Mouse (Mus musculus) kidney, embryonic 15.5 days (tissue): Measurements from ENCODE around the gene Tmem274. TPM values are rescaled to one million over a fixed set of nuclear protein-coding genes. Genes with fewer than 3 reads are reported as not detected.
"Not testable (repeated sequence)": the region's sequence is repeated elsewhere in the genome, so short reads cannot be mapped to it uniquely, and the experiment has no call there.

Experiments used
- ATAC-seq: fragments of 200-750 bp; cut with Nextera tagmentation; replicated peaks from 2 replicates; pipeline ENCODE4 v1.8.0; 2017; ENCODE audit warnings: moderate TSS enrichment; ENCODE audit not compliant: low FRiP score
- H3K27ac ChIP-seq: fragments of 300-500 bp; sonication (generic); 2 replicates; pipeline ENCODE4 v1.5.1; 2015; ENCODE audit warnings: mild to moderate bottlenecking, inconsistent platforms
- H3K27me3 ChIP-seq: fragments of 300-500 bp; sonication (generic); 2 replicates; pipeline ENCODE4 v1.6.1; 2015; ENCODE audit warnings: inconsistent platforms
- H3K36me3 ChIP-seq: fragments of 300-500 bp; sonication (generic); 2 replicates; pipeline ENCODE4 v1.6.1; 2015; ENCODE audit warnings: inconsistent platforms
- H3K4me1 ChIP-seq: fragments of 300-500 bp; sonication (generic); 2 replicates; pipeline ENCODE4 v1.6.1; 2015; ENCODE audit warnings: inconsistent platforms
- H3K4me2 ChIP-seq: fragments of 300-500 bp; sonication (generic); 2 replicates; pipeline ENCODE4 v1.6.1; 2015; ENCODE audit warnings: moderate library complexity, mild to moderate bottlenecking, inconsistent platforms
- H3K4me3 ChIP-seq: fragments of 300-500 bp; sonication (generic); replicated peaks from 2 replicates; pipeline ENCODE4 v1.5.1; 2015; ENCODE audit warnings: mild to moderate bottlenecking, inconsistent platforms
- H3K9ac ChIP-seq: fragments of 300-500 bp; sonication (generic); 2 replicates; pipeline ENCODE4 v1.6.1; 2015; ENCODE audit warnings: mild to moderate bottlenecking, inconsistent platforms
- H3K9me3 ChIP-seq: fragments of 300-500 bp; sonication (generic); replicated peaks from 2 replicates; pipeline ENCODE4 v1.6.1; 2016; ENCODE audit warnings: inconsistent platforms
- WGBS: fragments of 180-500 bp; shearing (Covaris S2); methylation state at CpG from one replicate; pipeline ENCODE4 v1.1.7; 2015; ENCODE audit warnings: mixed read lengths; 5-methylcytosine and 5-hydroxymethylcytosine counted together
- polyA plus RNA-seq: library from polyadenylated mRNA; unstranded; fragments of >200 nt; fragmentation: Nextera tagmentation; extraction: Ambion mirVana; gene quantifications from 2 replicates; pipeline ENCODE4 v1.2.1, GENCODE M21; 2015

The Tmem274 gene
- polyA plus RNA-seq, 1 experiment from 2014 or later = 0.45 TPM

DNA sequence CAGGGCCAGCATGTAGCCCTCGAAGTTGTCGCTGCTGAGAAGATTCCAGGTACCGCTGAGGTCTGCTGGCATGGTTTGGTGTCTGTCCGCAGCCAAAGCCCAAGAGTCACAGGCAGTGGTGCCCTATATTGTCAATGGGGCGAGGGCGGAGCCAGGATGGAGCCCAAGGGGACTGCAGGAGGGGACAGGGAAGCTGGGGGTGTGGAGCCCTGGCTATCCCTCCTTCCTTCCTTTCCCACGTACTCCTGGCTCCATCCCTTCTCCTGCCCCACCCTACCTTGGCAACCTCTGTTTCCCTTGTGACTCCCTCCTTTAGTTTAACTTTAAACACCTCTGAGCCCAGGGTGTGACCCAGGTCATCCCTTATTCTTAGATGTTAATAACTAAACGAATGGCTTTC lies 22.3 kb upstream of the Tmem274 start, which contains the start of gene Rbp7:
Gene Rbp7, minus strand, starts transcription at position 100 of the 400 bp plus-strand sequence.
- no peaks in the 10 kb centered on the region for H3K27me3 ChIP-seq
- no peaks in the 10 kb centered on the region for H3K9me3 ChIP-seq
- WGBS = 43% methylated on average over 8 of the region's 8 CpGs
- H3K27ac ChIP-seq = no peak within 1 kb of the TSS
- no peaks in the 10 kb centered on the region for H3K36me3 ChIP-seq
- H3K9ac ChIP-seq = no peak within 1 kb of the TSS
- no peak within 1 kb of the TSS for H3K4me2 ChIP-seq
- no peak within 1 kb of the TSS for H3K4me3 ChIP-seq
- H3K4me1 ChIP-seq = 0 out of 2 replicates have a peak, but pooled peaks cover 3% of the 10 kb centered on the region
- ATAC-seq = no peak

DNA sequence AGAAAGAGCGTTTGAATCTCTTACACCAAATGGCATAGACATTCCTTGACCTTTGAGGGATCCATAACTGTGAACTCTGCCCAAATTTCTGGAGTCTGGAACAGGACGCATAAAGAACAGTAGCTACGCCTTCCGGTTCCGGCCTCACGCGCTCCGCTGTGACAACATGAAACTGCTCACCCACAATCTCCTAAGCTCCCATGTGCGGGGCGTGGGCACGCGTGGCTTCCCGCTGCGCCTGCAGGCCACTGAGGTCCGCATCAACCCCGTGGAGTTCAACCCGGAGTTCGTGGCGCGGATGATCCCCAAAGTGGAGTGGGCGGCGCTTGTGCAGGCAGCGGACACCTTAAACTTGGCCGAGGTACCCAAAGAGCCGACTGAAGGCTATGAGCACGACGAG lies 20.0 kb upstream of the Tmem274 start:
- H3K27me3 ChIP-seq, H3K4me2 ChIP-seq, H3K9ac ChIP-seq, H3K4me1 ChIP-seq, H3K9me3 ChIP-seq, H3K27ac ChIP-seq, H3K36me3 ChIP-seq, H3K4me3 ChIP-seq, ATAC-seq: not testable (repeated sequence)
- 86% methylated on average over 27 of the region's 27 CpGs for WGBS

- H3K36me3 ChIP-seq = no peaks in the 10 kb centered on the region
- no peak overlapping the region for H3K27ac ChIP-seq
- no peaks in the 10 kb centered on the region for H3K27me3 ChIP-seq
- no peaks in the 10 kb centered on the region for H3K9me3 ChIP-seq
- H3K4me2 ChIP-seq = no peak overlapping the region
- H3K9ac ChIP-seq = no peak overlapping the region
- WGBS = 74% methylated on average over 6 of the region's 6 CpGs
- no peak for ATAC-seq
- 0 out of 2 replicates have a peak, but pooled peaks cover 3% of the 10 kb centered on the region for H3K4me1 ChIP-seq
- H3K4me3 ChIP-seq = no peak overlapping the region
Observed at GRCm38 (mm10) chr4:149457831-149458430, 19.2 kb upstream of the Tmem274 start.

GRCm38 (mm10) chr4:149458526-149458925 lies 18.7 kb upstream of the Tmem274 start:
- ATAC-seq = no peak
- H3K4me3 ChIP-seq = no peak overlapping the region
- no peaks in the 10 kb centered on the region for H3K9me3 ChIP-seq
- 77% methylated on average over 5 of the region's 5 CpGs for WGBS
- H3K9ac ChIP-seq = no peak overlapping the region
- no peaks in the 10 kb centered on the region for H3K36me3 ChIP-seq
- H3K27ac ChIP-seq = no peak overlapping the region
- H3K4me2 ChIP-seq = no peak overlapping the region
- H3K27me3 ChIP-seq = no peaks in the 10 kb centered on the region
- H3K4me1 ChIP-seq = 0 out of 2 replicates have a peak, but pooled peaks cover 3% of the 10 kb centered on the region

GRCm38 (mm10) chr4:149459425-149459824 lies 17.8 kb upstream of the Tmem274 start:
- Histone ChIP-seq H3K4me1 (0 out of 2 replicates have a peak, but pooled peaks cover 3% of the 10 kb centered on the region), H3K4me2 (no peak overlapping the region), H3K9ac (no peak overlapping the region), H3K27me3 (no peaks in the 10 kb centered on the region), H3K27ac (no peak overlapping the region), H3K4me3 (no peak overlapping the region), H3K36me3 (no peaks in the 10 kb centered on the region), H3K9me3 (no peaks in the 10 kb centered on the region)
- ATAC-seq = no peak
- WGBS = 78% methylated on average over 1 of the region's 1 CpGs

DNA sequence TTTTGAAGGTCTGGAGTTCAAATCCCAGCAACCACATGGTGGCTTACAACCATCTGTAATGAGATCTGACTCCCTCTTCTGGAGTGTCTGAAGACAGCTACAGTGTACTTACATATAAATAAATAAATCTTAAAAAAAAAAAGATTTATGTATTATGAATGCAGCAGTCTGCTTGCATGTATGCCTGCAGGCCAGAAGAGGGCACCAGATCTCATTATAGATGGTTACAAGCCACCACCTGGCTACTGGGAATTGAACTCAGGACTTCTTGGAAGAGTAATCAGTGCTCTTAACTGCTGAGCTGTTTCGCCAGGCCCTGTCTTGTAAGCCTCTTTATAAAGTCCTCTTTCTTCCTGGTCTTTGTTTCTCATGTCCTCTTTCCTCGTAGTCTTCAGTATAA lies 16.7 kb upstream of the Tmem274 start:
- not testable (repeated sequence) for ATAC-seq, H3K4me2 ChIP-seq, H3K4me3 ChIP-seq, H3K27me3 ChIP-seq, H3K4me1 ChIP-seq, H3K36me3 ChIP-seq, H3K27ac ChIP-seq, H3K9me3 ChIP-seq, H3K9ac ChIP-seq
- 94% methylated on average over 2 of the region's 2 CpGs for WGBS

DNA sequence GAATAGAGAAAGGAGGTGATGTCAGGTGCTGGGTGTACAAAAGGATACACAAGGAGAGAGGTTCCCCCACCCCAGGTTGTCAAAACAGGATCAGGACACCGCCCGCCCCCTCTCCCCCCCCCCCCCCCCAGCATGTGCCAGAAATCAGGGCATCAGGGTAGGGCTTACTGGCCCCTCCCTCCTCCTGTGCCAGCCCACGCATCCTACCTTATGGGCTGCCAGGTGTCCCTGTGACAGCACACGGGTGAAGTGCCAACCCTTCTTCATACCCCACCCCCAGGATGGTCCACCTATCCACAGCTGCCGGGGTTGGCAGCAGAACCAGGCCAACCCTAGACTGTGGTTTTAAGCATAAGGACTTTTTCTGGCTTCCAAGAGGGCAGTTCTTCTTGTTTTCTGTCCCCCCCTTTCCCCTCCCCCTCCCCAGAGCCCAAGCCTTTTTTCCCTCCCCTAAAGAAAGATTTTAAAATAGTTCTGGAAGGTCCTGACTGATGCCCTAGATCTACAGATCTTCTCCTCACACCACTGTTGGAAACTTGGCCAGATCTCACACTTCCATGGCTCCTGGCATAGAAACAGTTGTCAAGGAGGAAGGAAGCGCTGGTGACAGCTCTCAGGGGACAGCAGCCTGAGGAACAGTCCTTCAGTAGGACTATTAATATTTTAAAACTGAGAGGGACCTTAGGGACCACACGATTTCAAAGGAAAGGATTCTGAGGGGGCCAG lies 15.4 kb upstream of the Tmem274 start:
- Histone ChIP-seq H3K9me3 (no peaks in the 10 kb centered on the region), H3K4me3 (no peak overlapping the region), H3K36me3 (no peaks in the 10 kb centered on the region), H3K27me3 (no peaks in the 10 kb centered on the region), H3K27ac (no peak overlapping the region), H3K9ac (no peak overlapping the region), H3K4me1 (0 out of 2 replicates have a peak, but pooled peaks cover 3% of the 10 kb centered on the region), H3K4me2 (no peak overlapping the region)
- 61% methylated on average over 6 of the region's 7 CpGs for WGBS
- no peak for ATAC-seq

DNA sequence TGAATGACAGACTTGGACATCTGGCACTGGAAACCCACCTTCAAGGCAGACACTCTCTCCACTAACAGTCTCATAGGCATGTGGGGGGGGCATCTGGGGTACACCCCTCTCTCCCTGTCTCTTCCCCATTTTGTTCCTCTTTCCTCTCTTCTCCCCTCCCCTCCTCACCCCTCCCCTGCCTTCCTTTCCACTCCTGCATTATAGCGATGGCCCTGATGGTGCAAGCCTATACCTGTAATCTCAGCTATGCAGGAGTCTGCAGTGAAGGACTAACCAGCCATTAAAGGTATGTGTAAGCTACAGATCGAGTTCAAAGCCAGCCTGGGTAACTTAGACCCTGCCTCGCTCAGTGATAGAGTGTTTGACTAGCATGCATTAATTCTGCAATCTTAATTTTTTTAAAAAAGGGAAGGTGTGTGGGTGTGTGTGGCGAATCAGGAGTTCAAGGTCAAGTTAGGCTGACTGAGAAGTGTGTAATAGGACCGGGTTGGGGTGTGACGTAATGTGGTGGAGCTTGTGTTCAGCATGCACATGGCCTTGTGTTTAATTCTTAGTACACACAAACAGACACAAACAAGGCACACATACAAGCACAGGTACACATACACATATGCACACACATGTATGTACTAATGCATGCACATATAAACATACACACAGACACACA lies 14.7 kb upstream of the Tmem274 start:
- no peak overlapping the region for H3K27ac ChIP-seq
- no peak overlapping the region for H3K4me2 ChIP-seq
- peaks cover 2% of the 10 kb centered on the region; the same call in 1 of the 2 replicates for H3K36me3 ChIP-seq
- no peak overlapping the region for H3K9ac ChIP-seq
- no peak overlapping the region for H3K4me3 ChIP-seq
- H3K4me1 ChIP-seq = 0 out of 2 replicates have a peak, but pooled peaks cover 3% of the 10 kb centered on the region
- 75% methylated on average over 6 of the region's 6 CpGs for WGBS
- no peaks in the 10 kb centered on the region for H3K9me3 ChIP-seq
- no peaks in the 10 kb centered on the region for H3K27me3 ChIP-seq
- ATAC-seq = no peak

GRCm38 (mm10) chr4:149463435-149463950 lies 13.7 kb upstream of the Tmem274 start:
- no peaks in the 10 kb centered on the region for H3K4me1 ChIP-seq
- no peak overlapping the region for H3K4me2 ChIP-seq
- H3K9me3 ChIP-seq = no peaks in the 10 kb centered on the region
- WGBS = 64% methylated on average over 6 of the region's 6 CpGs
- ATAC-seq = no peak
- H3K27me3 ChIP-seq = no peaks in the 10 kb centered on the region
- no peak overlapping the region for H3K4me3 ChIP-seq
- H3K36me3 ChIP-seq = peaks cover 10% of the 10 kb centered on the region; the same call in 1 of the 2 replicates
- 0 out of 2 replicates have a peak overlapping the region, but pooled peaks have one; percentile 41 for H3K27ac ChIP-seq
- H3K9ac ChIP-seq = no peak overlapping the region

GRCm38 (mm10) chr4:149469557-149469956 lies 7.6 kb upstream of the Tmem274 start:
- ATAC-seq = no peak
- Histone ChIP-seq H3K9me3 (no peaks in the 10 kb centered on the region), H3K4me3 (no peak overlapping the region), H3K4me1 (no peaks in the 10 kb centered on the region), H3K9ac (no peak overlapping the region), H3K4me2 (no peak overlapping the region), H3K36me3 (peaks cover 44% of the 10 kb centered on the region), H3K27ac (no peak overlapping the region), H3K27me3 (no peaks in the 10 kb centered on the region)
- 97% methylated on average over 3 of the region's 3 CpGs for WGBS

DNA sequence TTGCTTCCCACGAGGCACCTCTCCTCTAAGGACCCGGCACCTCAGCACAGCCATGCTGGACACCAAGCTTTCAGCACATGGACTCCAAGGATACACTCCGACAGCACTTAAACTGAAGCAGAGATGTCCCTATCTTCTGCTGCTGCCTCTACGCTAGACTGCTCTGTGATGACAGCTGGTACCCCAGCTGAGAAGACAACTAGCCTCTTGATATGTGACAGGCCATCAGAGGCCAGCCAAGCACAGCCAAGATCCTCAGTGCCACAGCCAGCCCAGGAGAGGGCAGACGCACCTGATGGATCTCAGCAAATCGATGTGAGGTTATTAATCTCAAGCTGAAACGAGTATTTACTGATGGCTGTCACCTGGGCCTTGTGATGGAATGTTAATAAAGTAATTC lies 2.1 kb upstream of the Tmem274 start:
- Histone ChIP-seq H3K27ac (no peak overlapping the region), H3K4me3 (no peak overlapping the region), H3K27me3 (no peaks in the 10 kb centered on the region), H3K36me3 (peaks cover 21% of the 10 kb centered on the region), H3K9me3 (no peaks in the 10 kb centered on the region), H3K9ac (no peak overlapping the region), H3K4me1 (no peaks in the 10 kb centered on the region), H3K4me2 (no peak overlapping the region)
- no peak for ATAC-seq
- 65% methylated on average over 7 of the region's 7 CpGs for WGBS

DNA sequence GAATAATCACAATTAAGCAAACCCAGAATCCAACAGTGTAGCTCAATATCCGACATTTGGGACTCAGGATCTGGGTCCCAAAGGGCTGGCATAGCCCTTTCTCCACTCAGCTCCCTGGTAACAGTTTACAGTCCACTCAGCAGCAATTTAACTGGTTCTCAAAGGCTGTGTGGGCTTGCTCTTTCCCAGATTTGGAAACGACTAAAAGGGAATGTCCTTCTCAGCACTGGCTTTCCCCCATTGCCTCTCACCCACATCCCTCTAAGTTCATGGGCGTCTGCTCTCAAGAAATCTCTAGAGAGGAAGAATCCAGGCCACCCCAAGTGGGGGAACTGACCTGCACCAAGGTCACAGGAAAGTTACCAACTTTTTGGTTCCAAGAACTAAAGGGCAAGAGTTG lies 7.4 kb downstream of the Tmem274 start:
- Histone ChIP-seq H3K27ac (peak overlapping the region; percentile 84), H3K27me3 (no peaks in the 10 kb centered on the region), H3K4me2 (peak overlapping the region; percentile 83), H3K9ac (peak overlapping the region; percentile 72), H3K36me3 (peaks cover 30% of the 10 kb centered on the region), H3K9me3 (no peaks in the 10 kb centered on the region), H3K4me1 (peaks cover 18% of the 10 kb centered on the region), H3K4me3 (peak overlapping the region; percentile 82)
- 55% methylated on average over 3 of the region's 3 CpGs for WGBS
- 0 out of 2 replicates have a peak, but pooled peaks have one; percentile 9 for ATAC-seq
